Mouse (Mus musculus) G1E-ER4 (cell line): Measurements from ENCODE around the gene 1810055G02Rik. TPM values are rescaled to one million over a fixed set of nuclear protein-coding genes. Genes with fewer than 3 reads are reported as not detected.

ENCODE experiments used
- GATA1 ChIP-seq: IDR thresholded peaks from one replicate; pipeline ENCODE4 v1.8.0; 2012; ENCODE audit warnings: low read length, inconsistent platforms
- polyA plus RNA-seq: library from polyadenylated mRNA; stranded (reverse); fragments of >175 nt; gene quantifications from 2 replicates; pipeline ENCODE4 v1.2.3, GENCODE M21; 2012

Gene 1810055G02Rik
- polyA plus RNA-seq, 1 experiment: 10.8 TPM

- TF ChIP-seq GATA1: no peak
Measured at GRCm38 (mm10) chr19:3714381-3714780, 6.3 kb downstream of the 1810055G02Rik start.

DNA sequence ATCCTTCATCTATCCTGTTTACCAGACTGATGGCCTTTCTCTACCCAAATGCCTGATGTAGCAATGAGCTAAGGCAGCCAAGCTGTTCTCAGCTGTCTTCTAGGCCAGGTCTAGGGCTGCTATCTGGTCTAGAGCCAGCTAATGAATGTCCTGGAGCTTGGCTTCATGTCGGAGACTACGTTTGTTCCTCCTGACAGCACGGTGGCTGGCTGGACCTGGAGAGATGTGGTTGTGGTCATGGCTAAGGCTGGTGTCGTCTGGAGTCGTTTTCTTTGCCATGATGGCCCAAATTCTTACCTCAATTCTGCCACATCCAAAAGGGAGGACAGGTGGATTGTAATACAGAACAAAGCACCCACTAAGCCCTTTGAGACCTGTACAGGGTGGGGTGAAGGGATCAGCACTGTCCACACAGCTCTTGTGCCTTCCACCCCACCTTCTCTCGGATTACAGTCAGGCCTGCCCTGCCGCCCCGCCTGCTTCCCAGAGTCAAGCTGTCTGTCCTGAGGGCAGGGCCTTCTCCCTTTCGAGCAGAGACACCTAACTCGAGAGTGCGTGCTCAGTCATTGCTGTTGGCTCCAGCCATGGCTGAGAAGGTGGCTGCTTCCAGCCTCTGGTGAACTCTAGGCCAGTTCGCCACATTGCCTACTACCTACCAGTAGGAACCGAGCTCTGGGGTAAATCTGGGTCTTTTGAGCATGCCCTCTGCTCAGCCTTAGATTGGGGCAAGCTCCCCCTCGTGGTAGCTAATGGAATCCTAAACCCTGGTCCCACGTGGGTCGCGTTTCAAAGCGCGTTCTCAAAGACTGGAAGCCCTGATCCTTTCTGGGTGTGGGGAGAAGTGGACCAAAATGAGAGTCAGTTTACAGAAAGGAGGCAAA is 10.6 kb downstream of the 1810055G02Rik start:
- no peak for TF ChIP-seq GATA1

DNA sequence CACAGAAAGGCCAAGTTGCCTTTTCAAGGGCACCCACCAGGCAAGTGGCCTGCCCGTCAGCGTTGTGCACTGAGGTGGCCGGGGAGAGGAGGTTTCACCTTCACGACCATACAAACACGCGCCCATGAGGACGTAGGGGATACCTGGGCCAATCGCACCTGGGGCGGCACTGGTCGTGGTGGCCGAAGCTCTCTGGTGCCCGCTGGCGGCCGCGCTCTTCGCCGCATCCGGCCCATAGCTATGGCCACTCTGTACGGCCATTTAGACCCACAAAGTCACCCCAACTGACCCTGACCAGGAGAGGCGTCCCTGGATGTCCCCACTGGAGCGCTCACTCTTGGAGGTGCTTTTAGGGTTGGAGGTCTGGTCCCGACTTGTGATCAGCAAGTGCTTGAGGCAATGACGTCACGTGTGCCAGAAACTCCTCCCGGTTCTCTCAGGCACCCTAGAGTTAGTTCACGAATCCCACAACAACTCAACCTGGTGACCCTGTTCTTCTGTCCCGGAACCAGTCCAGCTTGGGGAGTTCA is 11.3 kb downstream of the 1810055G02Rik start:
- no peak for TF ChIP-seq GATA1

- no peak for TF ChIP-seq GATA1
Measured at GRCm38 (mm10) chr19:3723170-3723569, 15.1 kb downstream of the 1810055G02Rik start.

GRCm38 (mm10) chr19:3723904-3724303 is 15.8 kb downstream of the 1810055G02Rik start:
- no peak for TF ChIP-seq GATA1

GRCm38 (mm10) chr19:3724779-3725178 is 16.7 kb downstream of the 1810055G02Rik start:
- no peak for TF ChIP-seq GATA1

DNA sequence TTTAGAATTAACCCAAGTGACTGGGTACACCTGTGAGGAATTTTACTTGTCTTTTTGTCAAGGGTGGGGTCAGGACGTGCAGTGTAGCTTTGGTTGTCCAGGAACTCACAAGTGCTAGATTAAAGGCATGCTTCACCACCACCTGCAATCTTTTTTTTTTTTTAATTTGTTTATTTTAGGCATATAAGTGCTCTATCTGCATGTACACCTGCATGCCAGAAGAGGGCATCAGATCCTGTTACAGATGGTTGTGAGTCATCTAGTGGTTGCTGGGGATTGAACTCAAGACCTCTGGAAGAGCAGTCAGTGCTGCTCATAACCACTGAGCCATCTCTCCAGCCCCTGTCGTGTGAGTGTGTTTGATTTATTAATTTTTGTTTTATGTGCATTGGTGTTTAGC is 20.8 kb downstream of the 1810055G02Rik start:
- TF ChIP-seq GATA1: no peak

DNA sequence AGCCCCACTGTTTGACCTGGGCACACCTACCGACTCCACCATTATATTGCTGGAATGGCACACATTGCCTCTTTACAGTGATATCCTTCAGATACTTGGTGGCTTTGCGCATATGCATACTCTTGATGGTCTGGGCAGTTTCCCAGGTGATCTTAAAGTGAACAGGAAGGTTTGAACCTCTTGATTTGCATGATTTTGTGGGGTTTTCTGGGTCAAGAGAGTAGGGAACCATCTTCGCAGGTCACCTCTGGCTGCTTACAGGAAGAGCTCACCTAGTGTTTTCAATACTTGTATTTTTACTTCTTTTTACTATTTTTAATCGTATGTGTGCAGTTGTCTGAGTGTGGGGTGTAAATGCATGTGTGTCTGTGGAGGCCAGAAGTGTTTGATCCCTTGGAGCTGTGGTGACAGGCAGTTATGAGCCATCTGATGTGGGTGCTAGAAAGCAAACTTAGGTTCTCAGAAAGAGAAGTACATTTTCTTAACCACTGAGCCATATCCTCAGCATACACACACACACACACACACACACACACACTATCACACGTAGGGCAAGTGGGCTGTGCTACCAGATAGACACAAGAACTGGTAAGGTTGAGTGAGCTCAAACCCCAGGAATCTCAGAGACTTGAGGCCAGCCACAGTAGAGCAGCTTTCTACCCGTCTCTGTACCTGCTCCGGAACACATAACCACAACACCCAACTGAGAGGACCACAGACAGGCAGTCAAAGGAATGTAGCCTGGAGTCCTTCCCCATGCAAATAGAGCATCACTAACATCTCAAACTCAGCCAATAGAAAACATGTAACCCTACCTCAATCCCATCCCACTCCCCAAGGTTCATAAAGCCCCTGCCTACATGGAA is 22.9 kb downstream of the 1810055G02Rik start:
- no peak for TF ChIP-seq GATA1

GRCm38 (mm10) chr19:3736001-3736400 is 27.9 kb downstream of the 1810055G02Rik start:
- TF ChIP-seq GATA1: no peak

- TF ChIP-seq GATA1: no peak
Measured at GRCm38 (mm10) chr19:3739650-3740049, 31.6 kb downstream of the 1810055G02Rik start.

DNA sequence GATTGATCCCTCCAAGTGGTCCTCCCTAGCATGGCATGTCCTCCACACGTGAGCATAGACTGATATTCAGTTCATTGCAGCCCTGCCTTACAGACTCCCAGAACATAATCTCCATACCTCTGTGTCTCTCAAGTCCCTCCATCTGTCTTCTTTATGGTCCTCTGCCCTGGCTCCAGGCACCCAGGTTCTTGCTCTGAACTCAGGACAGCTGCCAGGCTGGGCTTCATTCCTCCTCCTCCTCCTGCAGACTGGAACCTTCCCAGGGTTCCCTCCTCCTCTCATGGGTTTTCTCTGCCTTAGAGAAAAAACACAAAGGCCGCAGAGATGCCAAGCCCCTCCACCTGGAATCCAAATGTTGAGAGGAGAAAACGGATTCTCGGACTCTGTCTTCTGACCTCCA is 34.6 kb downstream of the 1810055G02Rik start:
- no peak for TF ChIP-seq GATA1

DNA sequence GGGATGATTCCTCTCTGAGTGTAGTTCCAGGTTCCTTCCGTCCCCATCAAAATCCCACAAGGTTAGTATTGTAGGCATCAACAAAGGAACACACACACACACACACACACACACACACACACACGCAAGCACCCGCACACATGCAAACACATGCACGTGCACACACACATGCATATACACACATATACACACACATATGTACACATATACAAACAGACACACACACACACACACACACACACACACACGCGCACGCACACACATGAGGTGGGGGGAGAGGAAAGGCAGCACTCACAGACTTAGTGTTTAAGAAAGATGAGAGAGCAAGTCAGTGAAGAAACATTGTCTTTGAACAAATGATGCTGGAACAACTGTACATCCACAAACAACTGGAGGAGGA is 35.3 kb downstream of the 1810055G02Rik start:
- TF ChIP-seq GATA1: no peak

DNA sequence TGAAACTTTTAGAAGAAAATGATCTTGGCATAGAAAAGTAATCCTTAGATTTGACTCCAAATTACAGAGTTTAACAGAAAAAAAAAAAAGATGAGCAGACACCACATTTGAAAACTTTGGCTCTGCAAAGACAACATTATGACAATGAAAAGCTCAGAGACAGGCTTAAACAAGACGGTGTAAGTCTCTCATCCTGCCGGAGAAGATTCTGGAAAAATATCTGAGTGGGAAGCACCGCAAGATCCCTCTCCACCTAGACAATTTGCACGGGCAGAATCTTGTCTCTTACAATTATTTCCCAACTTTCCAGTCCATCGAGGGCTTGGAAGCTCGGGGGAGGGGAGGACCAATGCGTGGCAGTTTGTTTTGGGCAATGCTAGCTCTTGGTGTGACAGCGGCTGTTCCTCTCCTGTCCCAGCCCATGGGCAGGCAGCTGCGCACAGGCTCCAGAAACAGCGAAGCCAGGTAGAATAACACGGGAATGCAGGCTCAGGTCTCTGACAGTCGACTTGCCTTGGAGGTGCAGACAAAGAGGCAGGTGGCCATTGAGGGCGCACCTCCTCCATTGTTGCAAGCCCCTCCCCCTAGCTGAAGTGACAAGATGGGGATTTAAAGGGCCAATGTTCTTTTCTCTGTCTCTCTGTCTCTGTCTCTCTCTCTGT is 35.9 kb downstream of the 1810055G02Rik start:
- TF ChIP-seq GATA1: no peak

DNA sequence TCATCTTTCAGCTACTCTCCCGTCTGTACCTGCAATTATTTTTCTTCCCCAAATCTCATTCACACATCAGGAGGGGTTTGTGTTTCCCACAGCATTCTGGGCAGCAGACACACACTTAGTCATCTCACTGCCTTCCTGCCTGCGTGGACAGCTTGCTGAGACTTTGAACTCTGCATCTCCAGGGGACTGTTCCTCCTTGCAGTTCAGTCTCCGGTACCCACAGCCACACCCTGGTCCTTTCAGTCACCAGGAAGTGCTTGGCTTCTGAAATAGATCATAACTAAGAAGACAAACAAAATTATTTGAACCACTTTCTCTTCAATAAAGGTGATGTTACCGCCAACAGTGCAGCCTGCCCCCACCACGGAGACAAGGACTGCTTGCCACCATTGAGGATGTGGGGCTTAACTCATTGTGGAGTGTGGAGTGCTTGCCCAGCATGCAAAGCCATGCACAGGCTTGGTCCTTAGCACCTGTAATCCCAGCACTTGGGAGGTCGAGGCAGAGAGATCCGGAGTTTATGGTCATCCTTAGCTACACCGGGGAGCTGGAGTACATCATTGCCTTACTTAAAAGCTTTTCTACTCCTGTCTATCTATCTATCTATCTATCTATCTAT is 44.6 kb downstream of the 1810055G02Rik start:
- TF ChIP-seq GATA1: no peak

GRCm38 (mm10) chr19:3753240-3753633 is 45.1 kb downstream of the 1810055G02Rik start:
- TF ChIP-seq GATA1: no peak

DNA sequence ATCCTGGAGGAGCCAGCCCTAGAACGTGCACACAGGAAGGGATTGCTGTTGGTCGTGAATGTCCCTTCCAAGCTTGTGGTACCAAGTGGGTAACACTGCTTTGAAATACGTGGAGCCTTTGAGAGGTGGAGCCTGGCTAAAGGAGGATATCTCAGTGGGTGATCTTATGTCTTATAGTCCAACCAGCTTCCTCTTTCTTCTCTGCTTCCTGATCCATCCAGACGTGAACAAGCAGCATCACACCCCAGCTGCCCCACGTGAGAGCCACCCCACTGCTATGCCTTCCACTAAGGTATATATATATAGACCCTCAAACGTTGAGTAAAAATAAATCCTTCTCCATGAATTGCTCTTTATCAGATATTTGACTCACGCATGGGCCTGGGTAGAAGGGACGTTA is 45.6 kb downstream of the 1810055G02Rik start:
- no peak for TF ChIP-seq GATA1
